Mouse (Mus musculus) heart, embryonic 11.5 days (tissue): ENCODE data around the gene Scgb1b18. TPM values are rescaled to one million over a fixed set of nuclear protein-coding genes. Genes with fewer than 3 reads are reported as not detected.
"Not testable (repeated sequence)": the region's sequence is repeated elsewhere in the genome, so short reads cannot be mapped to it uniquely, and the experiment has no call there.

Experiments
- ATAC-seq: fragments of 200-750 bp; cut with Nextera tagmentation; replicated peaks from 2 replicates; pipeline ENCODE4 v1.8.0; 2017; ENCODE audit warnings: moderate library complexity; ENCODE audit not compliant: insufficient number of reproducible peaks, low FRiP score, low TSS enrichment
- H3K27ac ChIP-seq: fragments of 300-500 bp; sonication (generic); 2 replicates; pipeline ENCODE4 v1.5.1; 2014; ENCODE audit warnings: mild to moderate bottlenecking, low read depth, low read length
- H3K27me3 ChIP-seq: fragments of 300-500 bp; sonication (generic); 2 replicates; pipeline ENCODE4 v1.6.1; 2014; ENCODE audit warnings: mild to moderate bottlenecking, low read length, mixed read lengths; ENCODE audit not compliant: control insufficient read depth, insufficient read depth
- H3K36me3 ChIP-seq: fragments of 300-500 bp; sonication (generic); 2 replicates; pipeline ENCODE4 v1.6.1; 2014; ENCODE audit warnings: mild to moderate bottlenecking, low read length, moderate library complexity, mixed read lengths; ENCODE audit not compliant: control insufficient read depth, insufficient read depth
- H3K4me1 ChIP-seq: fragments of 300-500 bp; sonication (generic); 2 replicates; pipeline ENCODE4 v1.6.1; 2014; ENCODE audit warnings: low read length; ENCODE audit not compliant: control insufficient read depth, insufficient read depth
- H3K4me2 ChIP-seq: fragments of 300-500 bp; sonication (generic); 2 replicates; pipeline ENCODE4 v1.6.1; 2014; ENCODE audit warnings: mild to moderate bottlenecking, moderate library complexity
- H3K4me3 ChIP-seq: fragments of 300-500 bp; sonication (generic); 2 replicates; pipeline ENCODE4 v1.5.1; 2014; ENCODE audit warnings: low read depth, low read length
- H3K9ac ChIP-seq: fragments of 300-500 bp; sonication (generic); 2 replicates; pipeline ENCODE4 v1.6.1; 2014; ENCODE audit warnings: mild to moderate bottlenecking, low read depth, low read length, moderate library complexity
- H3K9me3 ChIP-seq: fragments of 300-500 bp; sonication (generic); replicated peaks from 2 replicates; pipeline ENCODE4 v1.6.1; 2016; ENCODE audit warnings: low read length; ENCODE audit not compliant: control insufficient read depth
- WGBS: fragments of 180-500 bp; shearing (Covaris S2); extraction: QIAGEN DNeasy Blood & Tissue Kit; methylation state at CpG from one replicate; pipeline ENCODE4 v1.1.7; 2014; ENCODE audit not compliant: insufficient replicate concordance; 5-methylcytosine and 5-hydroxymethylcytosine counted together
- polyA plus RNA-seq: library from polyadenylated mRNA; unstranded; fragments of >200 nt; fragmentation: Nextera tagmentation; extraction: Ambion mirVana; gene quantifications from 2 replicates; pipeline ENCODE4 v1.2.1, GENCODE M21; 2014

The Scgb1b18 gene
- not detected in 2 replicates for polyA plus RNA-seq

- H3K4me3 ChIP-seq, H3K36me3 ChIP-seq, H3K27ac ChIP-seq, H3K27me3 ChIP-seq, ATAC-seq, H3K4me1 ChIP-seq, H3K4me2 ChIP-seq, H3K9ac ChIP-seq, H3K9me3 ChIP-seq: not testable (repeated sequence)
- WGBS, result no CpG with 5 or more reads among the region's 2 CpGs
Observed at GRCm38 (mm10) chr7:33185268-33185667, at the start of gene Scgb1b18. TSS of gene Scgb1b18 (plus strand) at chr7:33185568.

- H3K27ac ChIP-seq, H3K9me3 ChIP-seq, H3K9ac ChIP-seq, H3K27me3 ChIP-seq, H3K36me3 ChIP-seq, H3K4me1 ChIP-seq, ATAC-seq, H3K4me2 ChIP-seq, H3K4me3 ChIP-seq: not testable (repeated sequence)
- WGBS, result 68% methylated on average over 2 of the region's 2 CpGs
Observed at GRCm38 (mm10) chr7:33173764-33174163, 11.6 kb upstream of the Scgb1b18 start, which contains the start of gene Scgb2b18. TSS of gene Scgb2b18 (minus strand) at chr7:33173864.

Other genes with a start within 250 kb of the Scgb1b18 start
- not detected in 2 replicates for gene Scgb2b17, start 129.0 kb upstream of the Scgb1b18 start, polyA plus RNA-seq
- not detected in 2 replicates for gene Scgb1b17, start 122.1 kb upstream of the Scgb1b18 start, polyA plus RNA-seq
- gene Scgb2b18, start 11.7 kb upstream of the Scgb1b18 start, polyA plus RNA-seq, result not detected in 2 replicates
- not detected in 2 replicates for gene Scgb2b19, start 94.8 kb downstream of the Scgb1b18 start, polyA plus RNA-seq
- not detected in 2 replicates for gene Scgb1b19, start 101.7 kb downstream of the Scgb1b18 start, polyA plus RNA-seq
- not detected in 2 replicates for gene Scgb2b20, start 180.8 kb downstream of the Scgb1b18 start, polyA plus RNA-seq
- gene Scgb1b20, start 187.7 kb downstream of the Scgb1b18 start, polyA plus RNA-seq, result not detected in 2 replicates